Mouse (Mus musculus) myocyte (in vitro differentiated cells): ENCODE results near the gene Lrrc43. TPM values are rescaled to one million over a fixed set of nuclear protein-coding genes. Genes with fewer than 3 reads are reported as not detected.

Experiments used
- H3K27me3 ChIP-seq: one replicate; pipeline ENCODE4 v1.6.1; 2011; ENCODE audit not compliant: control insufficient read depth, insufficient read depth, insufficient read length
- H3K36me3 ChIP-seq: one replicate; pipeline ENCODE4 v1.6.1; 2011; ENCODE audit not compliant: control insufficient read depth, insufficient read depth
- H3K4me2 ChIP-seq: one replicate; pipeline ENCODE4 v1.6.1; 2011; ENCODE audit warnings: low read depth, control low read depth
- H3K4me3 ChIP-seq: one replicate; pipeline ENCODE4 v1.5.1; 2011; ENCODE audit warnings: mild to moderate bottlenecking, control low read depth, moderate library complexity
- H3K79me2 ChIP-seq: one replicate; pipeline ENCODE4 v1.6.1; 2011; ENCODE audit not compliant: control insufficient read depth, insufficient read depth
- H3ac ChIP-seq: one replicate; pipeline ENCODE4 v1.6.1; 2011; ENCODE audit not compliant: control insufficient read depth, insufficient read length
- CEBPB ChIP-seq: IDR thresholded peaks from 2 replicates; pipeline ENCODE4 v1.6.1; 2011; ENCODE audit warnings: mild to moderate bottlenecking, moderate library complexity; ENCODE audit not compliant: poor library complexity, insufficient read depth, severe bottlenecking
- E2F4 ChIP-seq: IDR thresholded peaks from one replicate; pipeline ENCODE4 v1.6.1; 2011; ENCODE audit warnings: mild to moderate bottlenecking, control low read depth, moderate library complexity; ENCODE audit not compliant: insufficient read depth
- MAX ChIP-seq: IDR thresholded peaks from one replicate; pipeline ENCODE4 v1.6.1; 2011; ENCODE audit warnings: low read depth, mild to moderate bottlenecking, control low read depth
- MYOD1 ChIP-seq, 3 experiments: IDR thresholded peaks; one replicate each; pipeline ENCODE4 v1.6.1; 2011; ENCODE audit warnings: control low read depth in 2 of 3, low read depth in 2 of 3, mild to moderate bottlenecking in 2 of 3, moderate library complexity in 1 of 3; ENCODE audit not compliant: insufficient read length in 2 of 3, control insufficient read depth in 1 of 3
- MYOG ChIP-seq, 3 experiments: IDR thresholded peaks; one replicate each; pipeline ENCODE4 v1.6.1; 2011; ENCODE audit warnings: control low read depth in 2 of 3, low read depth in 2 of 3, mild to moderate bottlenecking in 2 of 3; ENCODE audit not compliant: insufficient read length in 2 of 3, control insufficient read depth in 1 of 3, insufficient read depth in 1 of 3
- POLR2A ChIP-seq: IDR thresholded peaks from one replicate; pipeline ENCODE4 v1.6.1; 2011; ENCODE audit warnings: low read depth, mild to moderate bottlenecking, control low read depth, moderate library complexity; ENCODE audit not compliant: insufficient read length
- POLR2AphosphoS2 ChIP-seq: IDR thresholded peaks from one replicate; pipeline ENCODE4 v1.6.1; 2011; ENCODE audit warnings: low read depth, control low read depth; ENCODE audit not compliant: insufficient read length
- REST ChIP-seq: IDR thresholded peaks from one replicate; pipeline ENCODE4 v1.6.1; 2011; ENCODE audit warnings: mild to moderate bottlenecking, control low read depth, moderate library complexity; ENCODE audit not compliant: insufficient read depth, insufficient read length
- SRF ChIP-seq: IDR thresholded peaks from one replicate; pipeline ENCODE4 v1.6.1; 2011; ENCODE audit warnings: low read depth; ENCODE audit not compliant: control insufficient read depth, insufficient read length
- TCF12 ChIP-seq: IDR thresholded peaks from one replicate; pipeline ENCODE4 v1.6.1; 2011; ENCODE audit warnings: mild to moderate bottlenecking, control low read depth; ENCODE audit not compliant: poor library complexity, insufficient read depth, severe bottlenecking
- TCF3 ChIP-seq: IDR thresholded peaks from one replicate; pipeline ENCODE4 v1.6.1; 2011; ENCODE audit warnings: low read depth, control low read depth; ENCODE audit not compliant: insufficient read length
- USF1 ChIP-seq: IDR thresholded peaks from one replicate; pipeline ENCODE4 v1.6.1; 2011; ENCODE audit warnings: low read depth, mild to moderate bottlenecking, control low read depth, moderate library complexity
- polyA plus RNA-seq: library from polyadenylated mRNA; unstranded; fragments of >200 nt; fragmentation: generic; extraction: Trizol; gene quantifications from one replicate; pipeline ENCODE4 v1.2.1, GENCODE M21; 2012; ENCODE audit warnings: missing spikeins

Lrrc43 gene
- polyA plus RNA-seq, 1 experiment: not detected

DNA sequence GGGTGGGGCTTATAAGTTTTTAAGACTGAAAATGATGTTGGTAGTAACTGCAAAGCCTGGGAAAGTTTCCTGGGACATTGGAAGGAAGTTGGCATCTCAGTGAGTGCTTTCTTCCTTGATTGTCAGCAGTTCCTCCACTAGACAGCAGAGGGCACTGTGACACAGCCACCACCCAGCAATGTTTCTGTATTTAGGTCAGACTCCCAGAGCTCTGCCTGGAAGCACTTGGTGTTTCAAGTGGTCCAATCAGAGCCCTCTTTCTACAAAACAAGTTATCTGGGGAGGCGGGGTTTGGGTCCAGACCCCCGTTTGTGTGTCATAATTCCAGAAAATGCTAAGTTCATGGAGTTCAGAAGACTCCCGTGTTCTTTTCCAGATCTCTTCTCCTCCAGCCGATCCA lies 45.0 kb upstream of the Lrrc43 start:
- TF ChIP-seq POLR2A (no peak), TCF3 (no peak), TCF12 (no peak)
- Histone ChIP-seq H3K27me3 (no peaks in the 10 kb centered on the region), H3K4me3 (no peak overlapping the region), H3K36me3 (no peaks in the 10 kb centered on the region), H3ac (no peak overlapping the region), H3K4me2 (no peak overlapping the region), H3K79me2 (no peaks in the 10 kb centered on the region)

DNA sequence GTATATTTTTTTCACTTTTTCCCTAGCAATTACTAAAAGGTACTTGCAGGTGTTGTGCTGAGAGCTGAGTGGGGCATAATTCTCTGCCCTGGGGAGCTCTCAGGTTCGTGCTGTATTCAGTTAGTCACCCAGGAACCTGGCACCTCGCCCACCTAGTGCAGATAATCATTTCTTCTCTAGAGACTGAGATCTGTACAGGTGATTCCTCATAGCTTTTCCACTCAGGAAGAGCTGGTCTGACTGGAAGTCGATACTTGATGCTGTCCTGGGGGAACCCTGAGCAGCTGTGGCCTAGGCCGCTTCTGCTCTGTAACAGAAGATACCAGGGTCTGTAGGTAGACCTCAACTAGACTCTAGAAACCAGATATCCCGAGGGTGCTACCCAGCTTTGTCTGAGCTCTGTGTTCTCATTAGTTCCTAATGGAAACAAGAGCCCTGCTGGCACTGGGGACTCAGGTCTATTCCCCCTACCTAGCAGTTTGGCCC lies 44.2 kb upstream of the Lrrc43 start:
- no peaks in the 10 kb centered on the region for H3K79me2 ChIP-seq
- TF ChIP-seq TCF3: no peak
- TF ChIP-seq REST: no peak
- TF ChIP-seq MYOD1 (IDR thresholded peaks at IDR 0.05; ENCODE audit: control insufficient read depth in 1 of 3, insufficient read length in 2 of 3, low read depth in 2 of 3): no peak
- no peak overlapping the region for H3K4me3 ChIP-seq
- no peaks in the 10 kb centered on the region for H3K27me3 ChIP-seq
- no peaks in the 10 kb centered on the region for H3K36me3 ChIP-seq
- no peak overlapping the region for H3K4me2 ChIP-seq
- no peak overlapping the region for H3ac ChIP-seq

GRCm38 (mm10) chr5:123451886-123452285 lies 37.2 kb upstream of the Lrrc43 start:
- Histone ChIP-seq H3K79me2 (no peaks in the 10 kb centered on the region), H3K4me2 (no peak overlapping the region), H3K27me3 (no peaks in the 10 kb centered on the region), H3K36me3 (no peaks in the 10 kb centered on the region), H3ac (no peak overlapping the region), H3K4me3 (no peak overlapping the region)
- TF ChIP-seq POLR2A (no peak), USF1 (no peak), TCF12 (no peak), E2F4 (no peak), POLR2AphosphoS2 (no peak), REST (no peak), SRF (no peak), MAX (no peak), MYOD1 (IDR thresholded peaks at IDR 0.05; ENCODE audit: control insufficient read depth in 1 of 3, insufficient read length in 2 of 3, low read depth in 2 of 3) (no peak), MYOG (IDR thresholded peaks at IDR 0.05; ENCODE audit: control insufficient read depth in 1 of 3, insufficient read depth in 1 of 3, insufficient read length in 2 of 3, low read depth in 2 of 3) (no peak), CEBPB (no peak), TCF3 (no peak)

DNA sequence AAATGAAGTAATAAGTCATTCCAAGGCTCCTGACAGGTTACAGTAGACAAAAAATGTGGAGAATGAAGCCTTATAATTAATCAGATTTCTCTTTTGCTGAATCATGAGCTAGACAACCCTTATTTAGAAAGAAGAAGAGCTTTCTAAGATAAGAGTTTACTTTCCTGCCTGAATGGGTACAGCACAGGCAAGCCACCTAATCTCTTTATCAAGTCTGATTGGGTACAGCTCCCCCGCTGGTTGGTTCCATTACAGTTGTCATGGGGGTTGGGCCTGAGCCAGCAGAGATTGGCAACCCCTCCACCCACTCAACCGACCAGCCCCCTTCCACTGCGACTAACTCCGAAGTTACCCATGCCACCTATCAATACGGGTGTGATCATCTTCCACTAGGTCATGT lies 27.7 kb upstream of the Lrrc43 start:
- Histone ChIP-seq H3K4me3 (no peak overlapping the region), H3K36me3 (no peaks in the 10 kb centered on the region), H3ac (no peak overlapping the region), H3K4me2 (no peak overlapping the region), H3K27me3 (peaks cover 7% of the 10 kb centered on the region), H3K79me2 (no peaks in the 10 kb centered on the region)
- TF ChIP-seq POLR2AphosphoS2 (no peak), TCF12 (no peak), USF1 (no peak), REST (no peak), MYOG (IDR thresholded peaks at IDR 0.05; ENCODE audit: control insufficient read depth in 1 of 3, insufficient read depth in 1 of 3, insufficient read length in 2 of 3, low read depth in 2 of 3) (no peak)

DNA sequence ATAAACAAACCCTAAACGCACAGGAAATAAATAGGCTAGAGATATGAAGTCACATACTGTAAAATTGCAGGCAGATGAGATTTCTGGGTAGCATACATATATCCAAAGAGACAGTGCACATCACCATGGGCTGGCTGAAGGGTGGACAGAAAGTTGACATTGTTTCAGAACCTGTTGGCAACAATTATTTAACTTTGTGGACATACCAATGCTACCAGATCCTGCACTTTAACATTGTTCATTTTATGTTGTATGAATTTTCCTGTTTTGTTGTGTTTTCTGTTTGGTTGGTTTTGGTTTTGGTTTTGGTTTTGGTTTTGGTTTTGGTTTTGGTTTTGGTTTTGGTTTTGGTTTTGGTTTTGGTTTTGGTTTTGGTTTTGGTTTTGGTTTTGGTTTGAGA lies 24.5 kb upstream of the Lrrc43 start:
- no peak for TF ChIP-seq CEBPB
- TF ChIP-seq POLR2A: no peak
- TF ChIP-seq E2F4: no peak
- TF ChIP-seq MAX: no peak
- no peak for TF ChIP-seq SRF
- no peak for TF ChIP-seq MYOD1 (IDR thresholded peaks at IDR 0.05; ENCODE audit: control insufficient read depth in 1 of 3, insufficient read length in 2 of 3, low read depth in 2 of 3)
- Histone ChIP-seq H3K27me3 (peaks cover 16% of the 10 kb centered on the region), H3K36me3 (no peaks in the 10 kb centered on the region), H3K79me2 (no peaks in the 10 kb centered on the region), H3ac (no peak overlapping the region), H3K4me3 (no peak overlapping the region), H3K4me2 (no peak overlapping the region)

- H3K4me2 ChIP-seq: no peak overlapping the region
- H3K36me3 ChIP-seq: no peaks in the 10 kb centered on the region
- H3ac ChIP-seq: no peak overlapping the region
- no peak overlapping the region for H3K4me3 ChIP-seq
- peaks cover 36% of the 10 kb centered on the region for H3K27me3 ChIP-seq
- no peak for TF ChIP-seq POLR2AphosphoS2
- no peak for TF ChIP-seq E2F4
- no peak for TF ChIP-seq USF1
- no peak for TF ChIP-seq TCF3
- no peak for TF ChIP-seq TCF12
- H3K79me2 ChIP-seq: no peaks in the 10 kb centered on the region
These were observed 18.2 kb upstream of the Lrrc43 start for GRCm38 (mm10) chr5:123470784-123471400.
